Mouse (Mus musculus) activated CD4-positive, CD25-positive, alpha-beta regulatory T cell, adult 9 weeks (primary cell): ENCODE data around the gene Gm21921. TPM values are rescaled to one million over a fixed set of nuclear protein-coding genes. Genes with fewer than 3 reads are reported as not detected.

ENCODE experiments used
- polyA plus RNA-seq: library from polyadenylated mRNA; unstranded; fragments of 100-300 nt; shearing (Covaris generic); gene quantifications from one replicate; pipeline ENCODE4 v1.2.1, GENCODE M21; 2017

The Gm21921 gene
- polyA plus RNA-seq = not detected

DNA sequence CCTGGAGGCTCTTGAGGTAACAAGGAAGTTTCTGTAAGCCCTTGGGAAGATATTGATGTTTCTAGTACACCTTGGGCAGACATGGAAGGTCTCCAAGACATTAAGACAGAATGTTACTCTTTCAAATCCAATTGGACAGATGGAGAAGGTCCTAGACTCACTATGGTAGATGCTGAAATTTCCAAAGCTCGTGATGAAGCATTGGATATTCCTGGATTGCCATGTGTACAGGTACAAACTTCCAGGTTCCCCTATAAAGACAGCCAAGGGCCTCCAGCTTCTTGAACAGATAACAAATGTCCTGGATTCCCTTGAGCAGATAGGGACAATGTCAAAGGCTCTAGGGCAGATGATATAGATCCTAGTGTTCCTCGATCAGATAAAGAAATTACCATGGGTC, at the start of gene Gm21921:
TSS of gene Gm21921 (minus strand) at position 101 of the 400 bp plus-strand sequence.

